Mouse (Mus musculus) neural tube, embryonic 11.5 days (tissue): ENCODE data around the gene Pif1. TPM values are rescaled to one million over a fixed set of nuclear protein-coding genes. Genes with fewer than 3 reads are reported as not detected.

Source experiments
- ATAC-seq: fragments of 200-750 bp; cut with Nextera tagmentation; 2 replicates; pipeline ENCODE4 v1.8.0; 2017; ENCODE audit warnings: moderate number of reproducible peaks, mild to moderate bottlenecking, moderate TSS enrichment, moderate library complexity; ENCODE audit not compliant: insufficient read depth, low FRiP score, low TSS enrichment
- DNase-seq: peaks from one replicate; pipeline ENCODE4 v3.0.0-alpha.2; 2015; ENCODE audit warnings: low spot score
- H3K27ac ChIP-seq: fragments of 300-500 bp; sonication (generic); 2 replicates; pipeline ENCODE4 v1.5.1; 2014; ENCODE audit warnings: low read depth, mild to moderate bottlenecking, low read length
- H3K27me3 ChIP-seq: fragments of 300-500 bp; sonication (generic); 2 replicates; pipeline ENCODE4 v1.6.1; 2014; ENCODE audit warnings: mild to moderate bottlenecking, low read length, mixed read lengths; ENCODE audit not compliant: control insufficient read depth, insufficient read depth
- H3K36me3 ChIP-seq: fragments of 300-500 bp; sonication (generic); 2 replicates; pipeline ENCODE4 v1.6.1; 2014; ENCODE audit warnings: mild to moderate bottlenecking, low read length, moderate library complexity, mixed read lengths; ENCODE audit not compliant: control insufficient read depth, insufficient read depth
- H3K4me1 ChIP-seq: fragments of 300-500 bp; sonication (generic); 2 replicates; pipeline ENCODE4 v1.6.1; 2014; ENCODE audit warnings: low read length, mixed read lengths; ENCODE audit not compliant: control insufficient read depth, insufficient read depth
- H3K4me2 ChIP-seq: fragments of 300-500 bp; sonication (generic); 2 replicates; pipeline ENCODE4 v1.6.1; 2014; ENCODE audit warnings: low read depth, mild to moderate bottlenecking, moderate library complexity
- H3K4me3 ChIP-seq: fragments of 300-500 bp; sonication (generic); 2 replicates; pipeline ENCODE4 v1.5.1; 2014; ENCODE audit warnings: low read depth, low read length
- H3K9ac ChIP-seq: fragments of 300-500 bp; sonication (generic); 2 replicates; pipeline ENCODE4 v1.6.1; 2014; ENCODE audit warnings: mild to moderate bottlenecking, low read length
- H3K9me3 ChIP-seq: fragments of 300-500 bp; sonication (generic); 2 replicates; pipeline ENCODE4 v1.6.1; 2016; ENCODE audit warnings: low read length; ENCODE audit not compliant: control insufficient read depth
- WGBS: fragments of 180-500 bp; shearing (Covaris S2); extraction: QIAGEN DNeasy Blood & Tissue Kit; methylation state at CpG from one replicate; pipeline ENCODE4 v1.1.7; 2014; 5-methylcytosine and 5-hydroxymethylcytosine counted together
- polyA plus RNA-seq: library from polyadenylated mRNA; unstranded; fragments of >200 nt; fragmentation: Nextera tagmentation; extraction: Ambion mirVana; gene quantifications from 2 replicates; pipeline ENCODE4 v1.2.1, GENCODE M21; 2014

Gene Pif1
- polyA plus RNA-seq, 1 experiment from 2014 or later: 10.2 TPM

DNA sequence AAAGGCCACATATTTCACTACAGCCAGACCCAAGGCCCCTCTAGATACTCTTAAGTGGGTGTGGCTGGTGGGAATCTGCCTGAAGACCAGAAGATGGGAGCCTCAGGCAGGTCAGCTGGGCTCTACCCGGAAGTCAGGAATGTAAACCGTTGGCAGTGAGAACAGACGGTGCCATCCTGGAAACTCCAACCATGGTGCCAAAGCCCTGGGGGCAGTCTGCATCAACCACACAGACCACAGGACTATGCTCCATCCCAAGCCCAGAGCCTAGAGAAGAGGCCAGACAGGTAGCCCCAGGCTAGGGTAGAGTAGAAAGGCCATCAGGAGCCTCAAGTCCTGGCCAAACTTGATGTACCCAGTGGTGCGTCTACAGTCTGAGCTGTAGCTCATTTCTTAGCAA, 31.3 kb upstream of the Pif1 start:
- no peak overlapping the region for H3K4me3 ChIP-seq
- H3K27me3 ChIP-seq: no peaks in the 10 kb centered on the region
- 91% methylated on average over 4 of the region's 4 CpGs for WGBS
- no peak overlapping the region for H3K27ac ChIP-seq
- no peak overlapping the region for H3K4me2 ChIP-seq
- DNase-seq (no peak), ATAC-seq (no peak)
- peaks cover 6% of the 10 kb centered on the region for H3K36me3 ChIP-seq
- no peaks in the 10 kb centered on the region for H3K9me3 ChIP-seq
- H3K9ac ChIP-seq: no peak overlapping the region
- peaks cover 21% of the 10 kb centered on the region for H3K4me1 ChIP-seq

DNA sequence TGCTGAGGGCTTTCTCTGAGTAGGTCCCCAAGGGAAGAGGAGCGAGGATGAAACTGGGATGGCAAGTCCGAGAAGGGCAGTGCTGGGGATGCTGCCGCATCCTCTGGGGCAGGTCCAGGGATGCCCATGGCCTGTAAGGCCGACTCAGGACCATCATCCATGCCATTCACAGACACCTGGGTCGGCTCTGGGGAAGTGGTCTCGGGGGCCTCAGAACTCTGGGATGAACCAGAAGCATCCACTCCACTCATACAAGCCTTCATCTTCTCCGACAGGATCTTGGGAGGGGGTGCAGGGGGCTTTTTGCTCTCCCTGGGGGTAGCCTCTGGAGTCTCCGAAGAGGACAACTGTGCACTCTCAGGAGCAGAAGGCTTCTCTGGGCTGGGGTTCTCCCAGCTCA, 30.6 kb upstream of the Pif1 start:
- no peak overlapping the region for H3K9ac ChIP-seq
- no peaks in the 10 kb centered on the region for H3K9me3 ChIP-seq
- H3K4me2 ChIP-seq: no peak overlapping the region
- peaks cover 6% of the 10 kb centered on the region for H3K36me3 ChIP-seq
- DNase-seq (no peak), ATAC-seq (no peak)
- no peaks in the 10 kb centered on the region for H3K27me3 ChIP-seq
- 92% methylated on average over 8 of the region's 8 CpGs for WGBS
- peaks cover 14% of the 10 kb centered on the region for H3K4me1 ChIP-seq
- H3K27ac ChIP-seq: no peak overlapping the region
- no peak overlapping the region for H3K4me3 ChIP-seq

DNA sequence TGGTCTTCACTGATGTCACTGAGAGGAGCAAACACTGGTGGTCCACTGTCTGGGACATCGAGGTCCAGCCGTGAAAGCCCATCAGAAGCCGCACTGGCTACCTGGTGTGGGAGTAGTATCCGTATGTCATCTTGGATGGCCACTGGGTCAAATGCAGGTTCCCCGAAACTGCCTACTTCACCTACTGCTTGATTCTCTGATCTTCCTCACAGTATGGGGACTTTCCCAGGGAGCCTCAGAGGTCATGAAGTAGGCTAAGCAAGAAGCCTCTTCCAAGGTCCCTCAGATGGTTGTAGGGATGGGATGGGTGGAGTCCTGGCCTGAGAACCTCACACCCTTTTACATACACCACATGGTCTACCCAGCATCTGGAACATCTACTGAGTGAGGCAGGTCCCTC, 30.0 kb upstream of the Pif1 start:
- Histone ChIP-seq H3K9ac (no peak overlapping the region), H3K4me2 (no peak overlapping the region), H3K9me3 (no peaks in the 10 kb centered on the region), H3K36me3 (peaks cover 6% of the 10 kb centered on the region), H3K4me3 (no peak overlapping the region), H3K4me1 (peaks cover 18% of the 10 kb centered on the region), H3K27me3 (no peaks in the 10 kb centered on the region), H3K27ac (no peak overlapping the region)
- no peak for DNase-seq
- 97% methylated on average over 5 of the region's 5 CpGs for WGBS
- ATAC-seq: no peak

DNA sequence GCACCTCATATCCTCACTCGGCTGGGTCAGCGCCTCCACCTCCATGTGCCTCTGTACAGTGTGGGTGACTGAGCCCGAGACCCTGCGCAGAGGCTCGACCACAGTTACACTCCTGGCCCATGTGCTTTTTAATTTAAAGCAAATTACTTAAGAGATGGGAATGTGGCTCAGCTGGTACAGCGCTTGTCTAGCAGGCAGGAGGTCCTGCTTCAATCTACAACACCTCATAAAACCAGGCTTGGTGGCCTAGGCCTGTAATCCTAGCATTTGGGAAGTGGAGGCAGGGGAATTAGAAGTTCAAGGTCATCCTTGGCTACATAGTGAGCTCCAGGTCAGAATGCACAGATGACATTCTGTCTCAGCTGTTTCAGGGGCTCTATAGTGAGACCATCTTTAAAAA, 28.2 kb upstream of the Pif1 start:
- Histone ChIP-seq H3K4me3 (no peak overlapping the region), H3K4me1 (peaks cover 21% of the 10 kb centered on the region), H3K27ac (no peak overlapping the region), H3K9me3 (no peaks in the 10 kb centered on the region), H3K9ac (no peak overlapping the region), H3K36me3 (peaks cover 8% of the 10 kb centered on the region), H3K27me3 (no peaks in the 10 kb centered on the region), H3K4me2 (no peak overlapping the region)
- DNase-seq (no peak), ATAC-seq (no peak)
- WGBS: 92% methylated on average over 6 of the region's 6 CpGs

DNA sequence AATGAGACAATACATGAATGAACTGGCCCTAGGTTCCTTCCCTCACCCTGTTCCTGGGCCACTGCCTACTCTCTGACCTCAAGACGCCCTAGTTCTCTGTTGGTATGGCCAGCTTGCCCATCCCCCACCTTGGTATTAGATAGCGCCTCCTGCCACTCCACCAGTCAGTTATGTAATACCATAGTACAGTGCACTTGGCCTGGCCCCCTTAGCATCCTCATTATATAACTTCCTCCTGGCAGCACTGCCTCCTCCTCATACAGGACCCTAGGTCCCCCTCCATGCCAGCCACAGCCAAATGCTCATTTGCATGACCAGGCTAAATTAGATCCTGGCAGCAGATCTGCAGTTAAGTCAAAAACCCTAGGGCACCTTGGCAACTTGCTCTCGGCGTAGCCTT, 25.9 kb upstream of the Pif1 start:
- Histone ChIP-seq H3K27me3 (no peaks in the 10 kb centered on the region), H3K36me3 (peaks cover 5% of the 10 kb centered on the region), H3K27ac (no peak overlapping the region), H3K9ac (no peak overlapping the region), H3K4me3 (no peak overlapping the region), H3K4me1 (peaks cover 7% of the 10 kb centered on the region; the same call in 1 of the 2 replicates), H3K9me3 (no peaks in the 10 kb centered on the region), H3K4me2 (no peak overlapping the region)
- ATAC-seq (no peak), DNase-seq (no peak)
- 88% methylated on average over 4 of the region's 4 CpGs for WGBS

DNA sequence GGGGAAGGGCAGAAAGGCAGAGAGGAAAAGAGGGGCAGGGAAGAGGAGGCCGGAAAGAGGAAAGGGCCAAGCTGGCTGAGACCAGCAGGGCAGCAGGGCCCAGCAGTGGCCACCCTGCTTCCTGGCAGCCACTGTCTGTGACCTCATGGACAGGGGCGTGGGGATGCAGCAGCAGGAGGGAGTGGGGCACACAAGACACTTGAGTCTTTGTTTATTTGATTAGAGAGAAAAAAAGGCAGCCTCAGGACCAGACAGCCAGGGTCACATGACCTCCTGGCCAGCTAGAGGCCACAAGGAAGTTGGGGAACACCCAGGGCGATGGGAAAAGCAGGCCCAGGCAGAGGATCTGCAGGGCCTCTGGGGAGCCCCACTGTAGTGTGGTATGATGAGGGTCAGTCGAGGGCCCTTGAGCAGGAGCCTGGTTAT, 24.9 kb upstream of the Pif1 start:
- no peaks in the 10 kb centered on the region for H3K27me3 ChIP-seq
- H3K9ac ChIP-seq: peak overlapping the region; percentile 2; the same call in 1 of the 2 replicates
- H3K36me3 ChIP-seq: peaks cover 2% of the 10 kb centered on the region
- no peaks in the 10 kb centered on the region for H3K9me3 ChIP-seq
- H3K4me3 ChIP-seq: no peak overlapping the region
- peak overlapping the region; percentile 3; the same call in 1 of the 2 replicates for H3K27ac ChIP-seq
- no peak for ATAC-seq
- DNase-seq: no peak
- H3K4me1 ChIP-seq: peaks cover 7% of the 10 kb centered on the region; the same call in 1 of the 2 replicates
- 38% methylated on average over 4 of the region's 4 CpGs for WGBS
- no peak overlapping the region for H3K4me2 ChIP-seq

DNA sequence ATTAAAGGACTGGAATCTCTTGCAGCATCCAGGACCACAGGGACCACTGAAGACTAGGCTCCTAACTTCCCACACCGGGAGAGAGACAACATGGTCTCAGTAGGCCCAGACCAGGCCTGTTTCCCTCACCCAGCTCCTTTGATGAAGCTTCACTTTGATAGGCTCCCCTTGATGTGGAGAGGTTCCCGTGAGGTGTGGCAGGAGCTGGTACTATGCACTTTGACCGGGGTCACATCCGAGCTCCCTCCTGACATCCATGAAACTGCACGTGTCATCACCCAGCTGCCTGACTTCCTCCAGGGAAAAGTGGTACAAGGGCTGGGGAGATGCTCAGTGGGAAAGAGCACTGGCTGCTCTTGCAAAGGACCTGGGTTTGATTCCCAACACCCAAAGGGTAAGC, 23.9 kb upstream of the Pif1 start:
- Histone ChIP-seq H3K4me3 (no peak overlapping the region), H3K27me3 (no peaks in the 10 kb centered on the region), H3K27ac (no peak overlapping the region), H3K9ac (no peak overlapping the region), H3K9me3 (no peaks in the 10 kb centered on the region), H3K4me1 (peaks cover 7% of the 10 kb centered on the region; the same call in 1 of the 2 replicates), H3K36me3 (peaks cover 2% of the 10 kb centered on the region), H3K4me2 (no peak overlapping the region)
- WGBS: 93% methylated on average over 5 of the region's 5 CpGs
- DNase-seq (no peak), ATAC-seq (no peak)

DNA sequence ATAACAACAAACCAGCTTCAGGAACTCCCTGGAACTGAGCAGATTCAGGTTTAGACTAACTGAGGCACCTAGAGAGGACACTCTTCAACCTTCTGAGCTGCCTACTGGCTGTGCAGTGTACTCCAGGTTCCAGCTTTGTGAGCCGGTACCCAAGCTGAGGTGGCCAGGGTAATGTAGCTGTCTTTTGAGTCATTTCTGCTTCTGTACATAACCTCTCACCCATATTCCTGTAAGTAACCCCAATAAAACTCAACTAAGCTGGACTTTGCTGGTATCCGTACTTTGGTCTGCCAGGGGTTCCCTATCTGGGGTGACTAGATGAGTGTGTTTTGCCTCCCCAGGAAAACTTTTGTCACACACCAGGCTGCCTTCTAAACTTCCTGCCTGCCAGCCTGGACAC, 22.3 kb upstream of the Pif1 start:
- ATAC-seq: no peak

DNA sequence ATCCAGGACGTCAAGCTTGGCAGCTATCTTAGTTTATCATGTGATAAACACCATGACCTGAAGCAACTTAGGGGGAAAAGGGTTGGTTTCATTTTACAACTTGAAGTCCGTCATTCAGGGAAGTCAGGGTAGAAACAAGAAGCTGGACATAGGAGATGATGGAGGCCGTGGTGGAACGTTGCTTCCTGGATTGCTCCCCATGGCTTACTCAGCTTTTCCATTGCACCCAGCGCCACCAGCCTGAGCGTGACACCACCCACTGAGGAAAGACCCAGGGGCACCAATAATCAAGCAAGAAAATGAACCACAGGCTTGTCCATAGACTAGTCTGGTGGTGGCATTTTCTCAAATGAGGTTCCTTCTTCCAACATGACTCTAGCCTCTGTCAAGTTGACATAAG, 18.2 kb upstream of the Pif1 start:
- H3K4me3 ChIP-seq: no peak overlapping the region
- H3K4me1 ChIP-seq: no peaks in the 10 kb centered on the region
- H3K27ac ChIP-seq: no peak overlapping the region
- WGBS: 95% methylated on average over 6 of the region's 6 CpGs
- H3K4me2 ChIP-seq: no peak overlapping the region
- DNase-seq (no peak), ATAC-seq (no peak)
- H3K36me3 ChIP-seq: no peaks in the 10 kb centered on the region; the same call in 1 of the 2 replicates
- no peaks in the 10 kb centered on the region for H3K27me3 ChIP-seq
- no peak overlapping the region for H3K9ac ChIP-seq
- no peaks in the 10 kb centered on the region for H3K9me3 ChIP-seq

More for the DNA sequence above, 22.3 kb upstream of the Pif1 start:
- Histone ChIP-seq H3K4me2 (no peak overlapping the region), H3K9me3 (no peaks in the 10 kb centered on the region), H3K36me3 (peaks cover 2% of the 10 kb centered on the region), H3K4me3 (no peak overlapping the region), H3K4me1 (peaks cover 7% of the 10 kb centered on the region; the same call in 1 of the 2 replicates), H3K27me3 (no peaks in the 10 kb centered on the region), H3K27ac (no peak overlapping the region), H3K9ac (no peak overlapping the region)
- WGBS: 96% methylated on average over 2 of the region's 2 CpGs
- DNase-seq: no peak
